ENCODE assay signal across 8 mouse cellular contexts in genomic region chr7:45103652-45104180, GRCm38 (mm10). TPM values are rescaled to one million over a fixed set of nuclear protein-coding genes. Genes with fewer than 3 reads are reported as not detected.
DNase-seq lines count a peak whose midpoint lies in the region; ATAC-seq and TF ChIP-seq lines count a peak whose summit lies in the region.

TSS of gene Fcgrt (minus strand) at chr7:45103851.

- H3K4me1 ChIP-seq in ES-E14 (ENCODE audit: control insufficient read depth in 2 of 2, insufficient read depth in 2 of 2, low read length in 2 of 2, poor library complexity in 1 of 2), result peaks cover 3 to 16% of the 10 kb centered on the region in 2 experiments; a peak in 2 of 4 replicates
- peaks cover 37% of the 10 kb centered on the region for H3K4me1 ChIP-seq in hindbrain, embryonic 10.5 days (replicated peaks)
- peaks cover 4% of the 10 kb centered on the region; the same call in 1 of the 2 replicates for H3K4me1 ChIP-seq in lung, postnatal 0 days (ENCODE audit: insufficient read depth, low read depth, low read length)

- H3K36me3 ChIP-seq in ES-E14 (ENCODE audit: control insufficient read depth, insufficient read depth, low read length, poor library complexity, severe bottlenecking), result no peaks in the 10 kb centered on the region
- no peaks in the 10 kb centered on the region for H3K36me3 ChIP-seq in hindbrain, embryonic 10.5 days
- H3K36me3 ChIP-seq in lung, postnatal 0 days (ENCODE audit: insufficient read depth, low read length), result no peaks in the 10 kb centered on the region

- in situ Hi-C loops in ES-E14 (cut with MboI; ENCODE audit: low sequenced_read_pairs in 2 of 2, unreplicated experiment in 2 of 2), result no loop called here

- no peaks in the 10 kb centered on the region for H3K9me3 ChIP-seq in ES-E14 (ENCODE audit: control insufficient read depth, insufficient read depth, low read depth, low read length)
- H3K9me3 ChIP-seq in hindbrain, embryonic 10.5 days, result no peaks in the 10 kb centered on the region
- no peaks in the 10 kb centered on the region for H3K9me3 ChIP-seq in lung, postnatal 0 days (ENCODE audit: low read length)

- H3K27me3 ChIP-seq in hindbrain, embryonic 10.5 days (ENCODE audit: insufficient read depth, poor library complexity, severe bottlenecking), result no peaks in the 10 kb centered on the region
- H3K27me3 ChIP-seq in lung, postnatal 0 days (replicated peaks; ENCODE audit: insufficient read depth, low read length), result no peaks in the 10 kb centered on the region

- peak within 1 kb of the TSS; percentile 69 for H3K4me2 ChIP-seq in lung, postnatal 0 days (replicated peaks; ENCODE audit: low read depth, low read length)

- no peak within 1 kb of the TSS for H3K4me3 ChIP-seq in ES-E14 (ENCODE audit: insufficient read depth in 1 of 2, low read depth in 1 of 2, low read length in 2 of 2, poor library complexity in 1 of 2, severe bottlenecking in 1 of 2)
- H3K4me3 ChIP-seq in hindbrain, embryonic 10.5 days, result peak within 1 kb of the TSS; percentile 11; the same call in 1 of the 2 replicates
- H3K4me3 ChIP-seq in lung, postnatal 0 days (ENCODE audit: low read depth, low read length), result peak within 1 kb of the TSS; percentile 49

- no peak within 1 kb of the TSS for H3K9ac ChIP-seq in ES-E14 (ENCODE audit: insufficient read depth, low read depth, low read length, poor library complexity, severe bottlenecking)
- H3K9ac ChIP-seq in lung, postnatal 0 days (replicated peaks; ENCODE audit: low read depth), result peak within 1 kb of the TSS; percentile 60

- no peak for DNase-seq in ES-E14 (ENCODE audit: low read depth, low spot score)
- DNase-seq in adrenal gland, postnatal 25 days, result peak; percentile 85
- peak; percentile 44 to 52 for DNase-seq in frontal cortex, adult 2 months (ENCODE audit: extremely low spot score in 1 of 2, low spot score in 1 of 2)
- no peak for DNase-seq in hindbrain, embryonic 10.5 days (ENCODE audit: low spot score)
- peak; percentile 61 for DNase-seq in layer of hippocampus, postnatal 10 days (ENCODE audit: low spot score in 2 of 2)
- peak; percentile 99 for DNase-seq in lung, postnatal 0 days (ENCODE audit: low spot score)
- DNase-seq in ovary, postnatal 36 days (ENCODE audit: low spot score), result peak; percentile 84

- H3K27ac ChIP-seq in ES-E14 (ENCODE audit: insufficient read depth, low read depth, low read length, poor library complexity, severe bottlenecking), result no peak within 1 kb of the TSS
- peak within 1 kb of the TSS; percentile 70 for H3K27ac ChIP-seq in hindbrain, embryonic 10.5 days
- peak within 1 kb of the TSS; percentile 91 for H3K27ac ChIP-seq in lung, postnatal 0 days (ENCODE audit: low read length)

- WGBS in hindbrain, embryonic 10.5 days, result 73% methylated on average over 7 of the region's 7 CpGs
- WGBS in lung, postnatal 0 days, result 6% methylated on average over 7 of the region's 7 CpGs

- ATAC-seq in lung, postnatal 0 days, result peak; percentile 99
- no peak for ATAC-seq in inflammation-experienced regulatory T-cells, adult 6 months

- peak; percentile 54; the same call in 1 of the 2 replicates for TF ChIP-seq EP300 in lung, postnatal 0 days (IDR thresholded peaks at IDR 0.05)

- TF ChIP-seq CTCF in lung, postnatal 0 days (IDR thresholded peaks at IDR 0.05), result 0 out of 2 replicates have a peak, but pooled peaks have one; percentile 17

TF ChIP-seq in ES-E14, 5 proteins besides CTCF, POLR2A, EP300 and RAD21:
- TF ChIP-seq ZNF384 (IDR thresholded peaks at IDR 0.05; ENCODE audit: low read depth, low read length) (no peak), CHD2 (IDR thresholded peaks at IDR 0.05; ENCODE audit: low read depth, low read length) (no peak), MAFK (IDR thresholded peaks at IDR 0.05; ENCODE audit: insufficient read depth, low read depth, low read length) (no peak), ZC3H11A (IDR thresholded peaks at IDR 0.05; ENCODE audit: borderline replicate concordance, low read depth, low read length) (no peak), HCFC1 (IDR thresholded peaks at IDR 0.05; ENCODE audit: borderline replicate concordance, insufficient read depth, low read length) (no peak)

RNA-seq across cellular contexts. Expression of gene Fcgrt, which starts in this region (rescaled TPM):
- total RNA-seq in ES-E14 (2012; rRNA removed), result 10.6 and 15.1 TPM in 2 replicates
- total RNA-seq in adrenal gland, postnatal 25 days (2021), result 88.4 and 96.1 TPM in 2 replicates
- polyA plus RNA-seq in frontal cortex, adult 2 months (2012; rRNA removed), result 34.0 and 34.2 TPM in 2 replicates
- polyA plus RNA-seq in hindbrain, embryonic 10.5 days (2016; fragmentation: Nextera tagmentation; extraction: Ambion mirVana), result 9.9 and 13.1 TPM in 2 replicates
- 10 to 100 TPM; 17.9 to 23.1 TPM for total RNA-seq in layer of hippocampus, postnatal 10 days (2021)
- polyA plus RNA-seq in lung, postnatal 0 days (2015; fragmentation: Nextera tagmentation; extraction: Ambion mirVana), result 138 and 143 TPM in 2 replicates
- 1 to 10 TPM in 2 of 3 experiments, under 1 TPM in 1; 0.81 to 3.0 (median 1.8) TPM for polyA plus RNA-seq in inflammation-experienced regulatory T-cells, adult 6 months (2017; shearing (Covaris generic))

Comparison
In these comparisons a context has a peak if more than half of its experiments do, and no peak if none do; other contexts are left out.
1. DNase-seq: peak in adrenal gland, postnatal 25 days (single experiment), frontal cortex, adult 2 months (2 of 2), layer of hippocampus, postnatal 10 days (2 of 2), lung, postnatal 0 days (single experiment) and ovary, postnatal 36 days (single experiment); none in ES-E14 (single experiment) and hindbrain, embryonic 10.5 days (single experiment).
2. H3K4me3 ChIP-seq: peak in hindbrain, embryonic 10.5 days (single experiment) and lung, postnatal 0 days (single experiment); none in ES-E14 (0 of 2).